8 mouse cellular contexts compared by ENCODE assay signal in genomic region chr4:135856223-135857091, GRCm38 (mm10). TPM values are rescaled to one million over a fixed set of nuclear protein-coding genes. Genes with fewer than 3 reads are reported as not detected.
DNase-seq lines count a peak whose midpoint lies in the region; ATAC-seq and TF ChIP-seq lines count a peak whose summit lies in the region.

No protein-coding gene starts in this region.

- H3K27ac ChIP-seq in embryonic fibroblast, embryonic 13.5 days (ENCODE audit: insufficient read depth, low read length): peak overlapping the region; percentile 95
- H3K27ac ChIP-seq in heart, embryonic 14.5 days (replicated peaks in 1 of 2; ENCODE audit: control insufficient read depth in 1 of 2, insufficient read depth in 1 of 2, low read depth in 2 of 2, low read length in 2 of 2): peak overlapping the region; percentile 96 to 99
- peak overlapping the region; percentile 98 for H3K27ac ChIP-seq in neural tube, embryonic 15.5 days (replicated peaks)

- peak overlapping the region; percentile 96 for H3K9ac ChIP-seq in heart, embryonic 14.5 days (ENCODE audit: low read length)
- peak overlapping the region; percentile 75 for H3K9ac ChIP-seq in neural tube, embryonic 15.5 days (replicated peaks)

- peak overlapping the region; percentile 75 for H3K4me2 ChIP-seq in heart, embryonic 14.5 days (ENCODE audit: low read length)
- H3K4me2 ChIP-seq in neural tube, embryonic 15.5 days: peak overlapping the region; percentile 72

- H3K27me3 ChIP-seq in heart, embryonic 14.5 days (ENCODE audit: control insufficient read depth, insufficient read depth, low read length): no peaks in the 10 kb centered on the region
- no peaks in the 10 kb centered on the region for H3K27me3 ChIP-seq in neural tube, embryonic 15.5 days (replicated peaks)

- H3K9me3 ChIP-seq in heart, embryonic 14.5 days (ENCODE audit: control insufficient read depth, low read length): no peaks in the 10 kb centered on the region
- no peaks in the 10 kb centered on the region for H3K9me3 ChIP-seq in neural tube, embryonic 15.5 days (replicated peaks)

- under 1% methylated on average over 76 of the region's 91 CpGs for WGBS in heart, embryonic 14.5 days
- 1% methylated on average over 88 of the region's 91 CpGs for WGBS in lung, adult 2 months
- under 1% methylated on average over 84 of the region's 91 CpGs for WGBS in neural tube, embryonic 15.5 days

- H3K4me3 ChIP-seq in embryonic fibroblast, embryonic 13.5 days (ENCODE audit: insufficient read depth, low read length): peak overlapping the region; percentile 95
- peak overlapping the region; percentile 71 to 95 for H3K4me3 ChIP-seq in heart, embryonic 14.5 days (ENCODE audit: control insufficient read depth in 1 of 2, insufficient read depth in 1 of 2, low read depth in 1 of 2, low read length in 2 of 2)
- H3K4me3 ChIP-seq in lung, adult 2 months (replicated peaks; ENCODE audit: extremely low read depth, low read depth, low read length): peak overlapping the region; percentile 99
- H3K4me3 ChIP-seq in neural tube, embryonic 15.5 days (replicated peaks): peak overlapping the region; percentile 77

- peak; percentile 69 for ATAC-seq in heart, embryonic 14.5 days (ENCODE audit: insufficient number of reproducible peaks, insufficient read depth, low FRiP score, low read depth)
- ATAC-seq in neural tube, embryonic 15.5 days (ENCODE audit: low FRiP score): peak; percentile 79

- DNase-seq in CD4-positive, CD25-positive, alpha-beta regulatory T cell, adult 2 months (ENCODE audit: low read depth, low spot score): peak; percentile 51
- peak; percentile 63 for DNase-seq in adrenal gland, postnatal 25 days
- peak; percentile 82 for DNase-seq in kidney, postnatal 14 days
- DNase-seq in lung, adult 2 months: peak; percentile 68
- peak; percentile 31 for DNase-seq in thymus, postnatal 4 days

- no peak for TF ChIP-seq POLR2A in embryonic fibroblast, embryonic 13.5 days (IDR thresholded peaks at IDR 0.05; ENCODE audit: low read depth, low read length)
- TF ChIP-seq POLR2A in lung, adult 2 months (IDR thresholded peaks at IDR 0.05; ENCODE audit: borderline replicate concordance, extremely low read depth, low read depth, low read length): no peak

- peaks cover 11% of the 10 kb centered on the region for H3K4me1 ChIP-seq in embryonic fibroblast, embryonic 13.5 days (ENCODE audit: control insufficient read depth, insufficient read depth, low read length)
- H3K4me1 ChIP-seq in heart, embryonic 14.5 days (ENCODE audit: control insufficient read depth in 2 of 2, insufficient read depth in 2 of 2, low read length in 2 of 2): peaks cover 5 to 35% of the 10 kb centered on the region in 2 experiments
- H3K4me1 ChIP-seq in lung, adult 2 months (ENCODE audit: control insufficient read depth, insufficient read depth, low read length): peaks cover 11% of the 10 kb centered on the region
- peaks cover 48% of the 10 kb centered on the region for H3K4me1 ChIP-seq in neural tube, embryonic 15.5 days

- no peak for TF ChIP-seq CTCF in embryonic fibroblast, embryonic 13.5 days (IDR thresholded peaks at IDR 0.05; ENCODE audit: borderline replicate concordance, insufficient read depth, low read length)
- TF ChIP-seq CTCF in lung, adult 2 months (IDR thresholded peaks at IDR 0.05; ENCODE audit: insufficient read depth, low read length): no peak

- 0 out of 2 replicates have a peak, but pooled peaks cover 11% of the 10 kb centered on the region for H3K36me3 ChIP-seq in heart, embryonic 14.5 days (ENCODE audit: control insufficient read depth, insufficient read depth, low read length)
- no peaks in the 10 kb centered on the region for H3K36me3 ChIP-seq in neural tube, embryonic 15.5 days

RNA-seq across cellular contexts. Expression of gene Srsf10, which starts 0.9 kb away (rescaled TPM):
- total RNA-seq in adrenal gland, postnatal 25 days (2021): 125 and 168 TPM in 2 replicates
- 177 and 193 TPM in 2 replicates for polyA plus RNA-seq in embryonic fibroblast, embryonic 13.5 days (2011; ENCODE audit: insufficient read length, low read depth, missing spikeins)
- polyA plus RNA-seq in heart, embryonic 14.5 days (2014; fragmentation: Nextera tagmentation; extraction: Ambion mirVana): 144 and 147 TPM in 2 replicates
- polyA plus RNA-seq in lung, adult 2 months (2012; rRNA removed): 72.6 and 84.9 TPM in 2 replicates
- 157 and 178 TPM in 2 replicates for polyA plus RNA-seq in neural tube, embryonic 15.5 days (2015; fragmentation: Nextera tagmentation; extraction: Ambion mirVana)

RNA-seq across cellular contexts. Expression of gene Pnrc2, which starts 17.2 kb away (rescaled TPM):
- total RNA-seq in adrenal gland, postnatal 25 days (2021): 118 and 134 TPM in 2 replicates
- 127 and 164 TPM in 2 replicates for polyA plus RNA-seq in embryonic fibroblast, embryonic 13.5 days (2011; ENCODE audit: insufficient read length, low read depth, missing spikeins)
- polyA plus RNA-seq in heart, embryonic 14.5 days (2014; fragmentation: Nextera tagmentation; extraction: Ambion mirVana): 133 and 137 TPM in 2 replicates
- 13.6 and 21.0 TPM in 2 replicates for polyA plus RNA-seq in lung, adult 2 months (2012; rRNA removed)
- 82.1 and 114 TPM in 2 replicates for polyA plus RNA-seq in neural tube, embryonic 15.5 days (2015; fragmentation: Nextera tagmentation; extraction: Ambion mirVana)

RNA-seq across cellular contexts. Expression of gene Cnr2, which starts 38.7 kb away (rescaled TPM):
- total RNA-seq in adrenal gland, postnatal 25 days (2021): 1.7 and 2.2 TPM in 2 replicates
- polyA plus RNA-seq in embryonic fibroblast, embryonic 13.5 days (2011; ENCODE audit: insufficient read length, low read depth, missing spikeins): not detected in 2 replicates
- polyA plus RNA-seq in heart, embryonic 14.5 days (2014; fragmentation: Nextera tagmentation; extraction: Ambion mirVana): 0.36 and 0.38 TPM in 2 replicates
- 7.3 and 9.1 TPM in 2 replicates for polyA plus RNA-seq in lung, adult 2 months (2012; rRNA removed)
- 0.10 and 0.50 TPM in 2 replicates for polyA plus RNA-seq in neural tube, embryonic 15.5 days (2015; fragmentation: Nextera tagmentation; extraction: Ambion mirVana)

Comparison
In these comparisons a context has a peak if more than half of its experiments do, and no peak if none do; other contexts are left out.
1. Peak in every context shown above with its lines: DNase-seq, ATAC-seq, H3K4me3 ChIP-seq and H3K27ac ChIP-seq.
2. DNase-seq: peak in every context shown above with its lines; median percentile 82 in kidney, postnatal 14 days; 68 in lung, adult 2 months; 63 in adrenal gland, postnatal 25 days; 51 in CD4-positive, CD25-positive, alpha-beta regulatory T cell, adult 2 months; 31 in thymus, postnatal 4 days.